Mouse (Mus musculus) layer of hippocampus, adult 11-12 months (tissue): Measurements from ENCODE around the gene Calb2.

Experiments
- DNase-seq: peaks from one replicate; pipeline ENCODE4 v3.0.0; 2022; ENCODE audit warnings: low spot score

Gene Calb2

DNA sequence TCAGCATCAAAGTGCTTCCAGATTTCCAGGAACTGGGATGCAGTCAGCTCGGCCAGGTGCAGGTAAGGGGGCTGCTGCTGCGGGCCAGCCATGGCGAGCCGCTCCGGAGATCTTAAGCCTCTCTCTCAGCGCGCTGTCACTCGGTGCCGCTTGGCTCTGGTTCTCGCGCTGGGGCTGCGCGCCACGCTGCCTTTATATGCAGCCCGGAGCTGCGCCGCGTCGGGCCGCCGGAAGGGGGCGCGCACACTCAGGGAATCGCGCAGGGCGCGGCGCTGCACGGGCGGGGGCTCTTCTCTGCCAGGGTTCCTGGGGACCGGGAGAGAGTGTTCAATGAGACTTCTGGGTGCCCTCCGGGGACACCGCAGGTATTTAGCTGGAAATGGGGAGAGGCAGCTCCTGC, at the start of gene Calb2:
Gene Calb2, minus strand, starts transcription at position 165 of the 400 bp plus-strand sequence.
- peak; percentile 73 for DNase-seq

- DNase-seq = peak; percentile 100
Measured at GRCm38 (mm10) chr8:110217681-110218131, 49.7 kb upstream of the Calb2 start.

GRCm38 (mm10) chr8:110217198-110217597, 49.2 kb upstream of the Calb2 start:
- no peak for DNase-seq

- no peak for DNase-seq
Measured at GRCm38 (mm10) chr8:110216253-110216652, 48.2 kb upstream of the Calb2 start.

DNA sequence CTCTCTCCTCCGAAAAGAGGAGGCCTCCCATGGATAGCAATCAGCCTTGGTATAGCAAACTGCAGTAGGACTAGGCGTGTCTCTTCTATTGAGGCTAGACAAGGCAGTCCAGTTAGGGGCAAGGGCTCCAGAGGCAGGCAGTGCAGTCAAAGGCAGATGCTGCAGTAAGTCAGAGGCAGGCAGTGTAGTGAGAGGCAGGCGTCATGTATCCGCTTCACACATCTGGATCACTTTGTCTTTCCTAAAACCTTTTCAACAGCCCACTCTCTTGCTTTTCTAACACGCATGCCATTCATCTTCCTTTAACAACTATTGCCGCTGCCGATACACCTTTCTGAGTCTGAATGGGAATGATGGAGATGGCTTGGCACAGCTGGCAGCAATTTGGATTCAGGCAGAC, 47.4 kb upstream of the Calb2 start, which contains the start of gene Cmtr2:
Gene Cmtr2, plus strand, starts transcription at position 301 of the 400 bp plus-strand sequence.
- no peak for DNase-seq

- no peak for DNase-seq
Measured at GRCm38 (mm10) chr8:110201806-110202205, 33.8 kb upstream of the Calb2 start.

DNA sequence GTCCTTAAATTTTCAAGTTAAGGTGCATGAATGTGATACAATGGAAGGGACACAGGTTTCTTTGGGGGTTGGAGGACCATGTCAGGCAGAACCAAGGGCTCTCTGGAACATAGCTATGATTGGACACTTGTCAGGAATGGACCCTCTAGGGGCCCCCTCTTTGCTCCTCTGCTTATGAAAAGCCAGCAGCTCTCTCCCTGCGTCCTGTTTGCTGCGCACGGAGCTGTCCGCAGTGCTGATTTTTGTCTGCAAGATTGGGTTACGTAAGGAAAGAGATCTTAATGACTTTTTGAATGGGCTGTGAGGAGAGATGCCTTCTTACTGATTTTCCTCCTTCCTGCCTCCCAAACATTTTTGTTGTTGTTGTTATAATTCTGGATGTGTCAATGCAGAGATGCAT, 28.7 kb upstream of the Calb2 start:
- DNase-seq = no peak

- DNase-seq = no peak
Measured at GRCm38 (mm10) chr8:110188961-110189750, 21.1 kb upstream of the Calb2 start.

- DNase-seq = no peak
Measured at GRCm38 (mm10) chr8:110185538-110185937, 17.5 kb upstream of the Calb2 start.

GRCm38 (mm10) chr8:110183748-110184147, 15.7 kb upstream of the Calb2 start:
- no peak for DNase-seq

GRCm38 (mm10) chr8:110182735-110183367, 14.8 kb upstream of the Calb2 start:
- no peak for DNase-seq

DNA sequence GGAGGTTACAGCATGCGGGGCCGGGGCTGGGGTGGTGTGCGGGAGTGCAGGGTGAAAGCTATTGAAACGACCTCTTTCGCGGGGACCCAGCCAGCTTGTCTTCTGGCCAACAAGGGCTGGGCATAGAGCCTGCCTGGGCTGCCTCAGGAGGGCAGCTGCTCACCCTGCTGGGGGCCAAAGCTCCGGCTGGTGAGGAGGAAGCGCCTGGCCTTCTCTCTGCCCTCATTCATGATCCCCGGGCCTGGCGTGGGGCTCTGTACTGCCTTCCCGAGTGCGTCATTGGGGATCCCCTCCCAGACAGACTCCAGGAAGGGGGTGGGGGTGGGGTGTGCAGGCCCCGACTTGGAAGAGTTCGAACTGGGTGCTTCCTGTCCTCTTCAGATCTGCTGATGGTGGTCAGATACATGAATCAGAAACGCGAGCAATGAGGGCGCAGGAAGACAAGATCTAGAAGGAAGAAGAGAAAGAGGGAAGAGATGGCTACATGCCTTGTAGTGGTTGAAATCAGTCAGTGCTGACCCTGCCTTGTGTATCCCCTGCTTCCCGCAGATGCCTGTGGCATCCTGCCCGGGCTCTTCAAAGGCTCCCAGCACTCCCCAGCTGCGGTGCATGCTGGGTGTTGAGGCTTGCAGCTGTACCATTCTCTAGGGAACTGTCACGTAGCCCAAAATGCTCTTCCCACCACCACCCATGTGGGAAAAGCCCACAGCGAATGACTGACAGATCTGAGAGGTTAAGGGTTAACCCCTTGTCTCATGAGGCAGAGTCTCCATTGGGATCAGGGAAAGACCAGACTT, 9.5 kb upstream of the Calb2 start:
- DNase-seq = peak; percentile 22

GRCm38 (mm10) chr8:110174826-110175225, 6.8 kb upstream of the Calb2 start:
- no peak for DNase-seq

DNA sequence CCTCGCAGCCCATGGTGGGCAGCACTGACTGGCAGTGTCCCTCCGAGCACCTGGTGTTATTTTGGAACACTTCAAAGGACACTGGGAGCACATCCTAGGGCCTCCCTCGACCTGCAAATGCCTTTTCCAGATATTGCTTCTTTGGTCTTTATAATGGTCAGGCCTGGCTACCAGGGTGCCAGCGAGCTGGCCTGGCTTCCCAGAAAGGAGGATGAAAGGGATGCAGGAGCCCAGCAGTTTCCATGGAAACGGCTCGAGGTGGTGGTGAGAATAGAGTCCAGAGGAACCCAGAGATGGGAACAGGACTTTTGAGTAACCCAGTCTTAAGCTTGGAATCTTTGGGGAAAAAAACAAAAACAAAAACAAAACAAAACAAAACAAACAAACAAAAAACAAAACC, 4.2 kb upstream of the Calb2 start:
- no peak for DNase-seq

DNA sequence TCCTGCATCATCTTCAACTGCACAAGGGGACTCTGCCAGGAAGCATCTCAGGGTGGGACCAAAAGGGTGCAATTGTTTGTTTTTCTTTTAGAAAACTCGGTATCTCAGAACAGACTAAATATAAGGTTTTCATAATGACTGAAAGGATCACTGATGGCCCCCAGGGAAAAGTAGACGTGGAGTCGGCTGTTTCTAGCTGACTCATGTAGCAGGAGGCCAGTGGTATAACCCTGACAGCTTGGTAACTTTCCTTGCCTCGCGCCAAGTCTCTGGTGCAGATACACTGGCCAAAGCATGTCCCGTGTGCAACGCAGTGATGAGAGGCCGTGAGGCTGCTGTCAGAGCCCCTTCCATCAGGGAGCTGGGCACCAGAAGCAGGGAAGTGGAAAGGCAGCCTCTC, 1.7 kb downstream of the Calb2 start:
- DNase-seq = no peak

DNA sequence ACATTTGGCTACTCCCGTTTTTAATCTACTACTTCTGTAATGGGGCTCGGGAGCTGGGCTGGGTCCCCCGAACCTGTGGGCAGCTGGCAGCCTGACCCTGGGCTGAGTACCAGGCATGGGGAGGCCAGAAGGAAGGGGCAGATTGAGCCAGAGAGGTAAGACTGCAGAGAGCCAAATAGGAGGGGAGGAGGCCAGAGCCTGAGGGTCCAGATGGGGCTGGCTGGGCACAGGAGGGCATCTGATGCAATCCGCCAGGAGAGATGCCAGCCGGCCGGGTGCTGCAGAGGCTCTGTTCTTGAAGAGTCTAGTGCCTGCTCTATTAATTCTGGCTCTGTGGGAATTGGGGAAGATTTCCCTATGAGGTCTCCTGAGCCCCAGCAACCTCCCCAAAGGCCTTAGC, 6.0 kb downstream of the Calb2 start:
- DNase-seq = no peak

GRCm38 (mm10) chr8:110152951-110153350, 15.1 kb downstream of the Calb2 start:
- DNase-seq = no peak

DNA sequence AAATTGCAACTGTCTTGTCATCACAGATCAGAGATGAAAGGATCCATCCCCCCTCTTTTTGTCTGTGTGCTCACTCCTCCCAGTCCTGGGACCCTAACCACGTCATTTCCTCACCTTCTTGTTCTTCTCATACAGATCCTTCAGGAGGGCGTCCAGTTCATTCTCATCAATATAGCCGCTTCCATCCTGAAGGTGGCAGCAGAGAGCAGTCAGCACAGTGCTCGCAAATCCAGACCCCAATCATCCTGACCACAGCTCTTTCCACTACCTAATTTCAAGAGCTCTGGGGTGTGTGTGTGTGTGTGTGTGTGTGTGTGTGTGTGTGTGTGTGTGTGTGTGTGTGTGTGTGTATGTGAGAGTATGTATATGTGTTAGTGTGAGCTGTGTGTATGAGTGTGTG, 22.5 kb downstream of the Calb2 start:
- DNase-seq = peak; percentile 38

DNA sequence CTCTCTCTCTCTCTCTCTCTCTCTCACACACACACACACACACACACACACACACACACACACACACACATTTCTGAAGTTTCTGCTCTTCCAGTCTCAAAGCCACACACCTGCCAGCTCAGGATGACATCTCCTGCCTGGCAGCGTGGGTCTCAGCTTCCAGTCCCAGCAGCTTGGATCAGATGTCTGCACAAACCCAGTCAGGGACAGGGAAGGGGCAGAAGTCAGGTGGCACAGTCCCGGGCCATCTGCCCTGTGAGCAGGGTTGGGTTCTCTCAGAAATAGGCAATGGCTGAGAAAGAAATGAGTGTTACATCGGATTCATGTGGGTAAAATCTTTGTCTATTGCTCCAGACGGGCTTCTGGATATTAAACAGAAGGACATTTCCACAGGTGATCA, 27.2 kb downstream of the Calb2 start:
- DNase-seq = no peak

GRCm38 (mm10) chr8:110140156-110140555, 27.9 kb downstream of the Calb2 start:
- DNase-seq = no peak

- no peak for DNase-seq
Measured at GRCm38 (mm10) chr8:110135515-110135914, 32.5 kb downstream of the Calb2 start.

DNA sequence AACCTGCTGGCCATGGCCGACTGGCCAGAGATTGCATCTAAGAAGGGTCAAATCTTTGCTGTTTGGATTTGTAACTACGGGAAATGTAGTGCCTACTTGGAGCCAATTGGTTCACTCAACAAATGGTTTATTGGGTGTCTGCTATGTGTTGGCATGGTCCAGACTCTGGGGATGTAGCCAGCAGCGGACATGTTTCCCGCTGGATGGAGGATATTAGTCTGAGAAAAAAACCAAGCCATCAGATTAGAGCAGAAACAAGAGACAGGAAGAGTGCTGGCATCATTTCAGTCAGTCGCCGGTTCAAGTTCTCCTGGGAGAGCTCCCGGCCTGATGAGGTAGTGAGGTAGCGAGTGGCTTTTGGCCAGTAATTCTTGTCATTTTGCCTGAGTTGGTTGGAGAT, 33.8 kb downstream of the Calb2 start:
- no peak for DNase-seq

GRCm38 (mm10) chr8:110130537-110130936, 37.5 kb downstream of the Calb2 start:
- peak; percentile 81 for DNase-seq
